Mouse (Mus musculus) E14TG2a.4 (cell line): Measurements from ENCODE around the gene Dach2.

Experiments
- H3K27me3 ChIP-seq: 2 replicates; pipeline ENCODE4 v1.6.1; 2014; ENCODE audit warnings: low read length, control low read depth; ENCODE audit not compliant: insufficient read depth
- H3K36me3 ChIP-seq: 2 replicates; pipeline ENCODE4 v1.6.1; 2014; ENCODE audit warnings: low read length, control low read depth; ENCODE audit not compliant: insufficient read depth
- H3K4me1 ChIP-seq: replicated peaks from 2 replicates; pipeline ENCODE4 v1.6.1; 2014; ENCODE audit warnings: low read depth, low read length, control low read depth
- H3K4me3 ChIP-seq: replicated peaks from 2 replicates; pipeline ENCODE4 v1.5.1; 2014; ENCODE audit warnings: mild to moderate bottlenecking, low read length
- H3K9me3 ChIP-seq: 2 replicates; pipeline ENCODE4 v1.6.1; 2014; ENCODE audit warnings: low read length, control low read depth
- CTCF ChIP-seq: conservative IDR thresholded peaks from 2 replicates; pipeline ENCODE4 v1.5.1; 2014; ENCODE audit warnings: low read length
- NANOG ChIP-seq: IDR thresholded peaks from 2 replicates; pipeline ENCODE4 v1.6.1; 2014; ENCODE audit warnings: borderline replicate concordance, low read length, mixed read lengths
- POU5F1 ChIP-seq: IDR thresholded peaks from 2 replicates; pipeline ENCODE4 v1.6.1; 2014; ENCODE audit warnings: low read length, borderline replicate concordance

Gene Dach2

GRCm38 (mm10) chrX:113810369-113810768, 513.1 kb downstream of the Dach2 start:
- Histone ChIP-seq H3K4me1 (no peaks in the 10 kb centered on the region), H3K9me3 (no peaks in the 10 kb centered on the region), H3K27me3 (no peaks in the 10 kb centered on the region), H3K4me3 (no peak overlapping the region), H3K36me3 (no peaks in the 10 kb centered on the region)
- TF ChIP-seq POU5F1: no peak
- TF ChIP-seq NANOG: no peak
- no peak for TF ChIP-seq CTCF

- no peaks in the 10 kb centered on the region for H3K36me3 ChIP-seq
- no peak for TF ChIP-seq POU5F1
- no peak for TF ChIP-seq CTCF
- no peak for TF ChIP-seq NANOG
- H3K9me3 ChIP-seq: no peaks in the 10 kb centered on the region
- H3K4me3 ChIP-seq: no peak overlapping the region
- H3K27me3 ChIP-seq: no peaks in the 10 kb centered on the region
- H3K4me1 ChIP-seq: no peaks in the 10 kb centered on the region
These were observed 529.5 kb downstream of the Dach2 start for GRCm38 (mm10) chrX:113826810-113827209.

- H3K9me3 ChIP-seq: no peaks in the 10 kb centered on the region
- no peaks in the 10 kb centered on the region for H3K27me3 ChIP-seq
- H3K4me1 ChIP-seq: no peaks in the 10 kb centered on the region
- no peak overlapping the region for H3K4me3 ChIP-seq
- TF ChIP-seq CTCF (no peak), POU5F1 (no peak)
- no peaks in the 10 kb centered on the region for H3K36me3 ChIP-seq
These were observed 535.8 kb downstream of the Dach2 start for GRCm38 (mm10) chrX:113833062-113833461.

- TF ChIP-seq CTCF (no peak), NANOG (no peak), POU5F1 (no peak)
- H3K9me3 ChIP-seq: no peaks in the 10 kb centered on the region
- H3K36me3 ChIP-seq: no peaks in the 10 kb centered on the region
- no peak overlapping the region for H3K4me3 ChIP-seq
- no peaks in the 10 kb centered on the region for H3K4me1 ChIP-seq
- no peaks in the 10 kb centered on the region for H3K27me3 ChIP-seq
These were observed 570.7 kb downstream of the Dach2 start for GRCm38 (mm10) chrX:113867835-113868495.
